Mouse (Mus musculus) kidney, adult 2 months (tissue): ENCODE results near the gene Ptpro.

Source experiments
- CTCF ChIP-seq: fragments of 200-500 bp; conservative IDR thresholded peaks from 2 replicates; pipeline ENCODE4 v1.5.1; 2011; ENCODE audit warnings: low read depth, mild to moderate bottlenecking, control low read depth, low read length, moderate library complexity, mixed read lengths; ENCODE audit not compliant: insufficient read depth, insufficient read length
- POLR2A ChIP-seq: fragments of 200-500 bp; IDR thresholded peaks from one replicate; pipeline ENCODE4 v1.6.1; 2011; ENCODE audit warnings: low read depth, low read length, control low read depth

- TF ChIP-seq CTCF: no peak
- no peak for TF ChIP-seq POLR2A
Measured at GRCm38 (mm10) chr6:137253415-137253814, 1.3 kb downstream of the Ptpro start.
